Mouse (Mus musculus) brown adipose tissue, adult 24 weeks (tissue): Measurements from ENCODE around the gene Pls1. TPM values are rescaled to one million over a fixed set of nuclear protein-coding genes. Genes with fewer than 3 reads are reported as not detected.

Source experiments
- polyA plus RNA-seq: library from polyadenylated mRNA; stranded (reverse); fragments of >200 nt; gene quantifications from 2 replicates; pipeline ENCODE4 v1.2.4, GENCODE M21; 2012; ENCODE audit not compliant: missing spikeins, insufficient read depth, insufficient read length

Gene Pls1
- polyA plus RNA-seq, 1 experiment, result not detected

Other genes with a start within 250 kb of the Pls1 start
- 4.9 and 12.2 TPM in 2 replicates for gene Pcolce2, start 207.7 kb downstream of the Pls1 start, polyA plus RNA-seq
- gene Trpc1, start 94.9 kb downstream of the Pls1 start, polyA plus RNA-seq, result 0.88 and 0.99 TPM in 2 replicates
- gene Atr, start 12.3 kb upstream of the Pls1 start, polyA plus RNA-seq, result 3.9 and 5.4 TPM in 2 replicates
- gene Xrn1, start 109.4 kb upstream of the Pls1 start, polyA plus RNA-seq, result 5.9 and 8.0 TPM in 2 replicates